Mouse (Mus musculus): Measurements from ENCODE around the gene Slc19a2. TPM values are rescaled to one million over a fixed set of nuclear protein-coding genes. Genes with fewer than 3 reads are reported as not detected.
"Not testable (repeated sequence)": the region's sequence is repeated elsewhere in the genome, so short reads cannot be mapped to it uniquely, and the experiment has no call there.

Gene Slc19a2
- polyA plus RNA-seq, 1 experiment from 2014 or later, result 26.6 TPM

DNA sequence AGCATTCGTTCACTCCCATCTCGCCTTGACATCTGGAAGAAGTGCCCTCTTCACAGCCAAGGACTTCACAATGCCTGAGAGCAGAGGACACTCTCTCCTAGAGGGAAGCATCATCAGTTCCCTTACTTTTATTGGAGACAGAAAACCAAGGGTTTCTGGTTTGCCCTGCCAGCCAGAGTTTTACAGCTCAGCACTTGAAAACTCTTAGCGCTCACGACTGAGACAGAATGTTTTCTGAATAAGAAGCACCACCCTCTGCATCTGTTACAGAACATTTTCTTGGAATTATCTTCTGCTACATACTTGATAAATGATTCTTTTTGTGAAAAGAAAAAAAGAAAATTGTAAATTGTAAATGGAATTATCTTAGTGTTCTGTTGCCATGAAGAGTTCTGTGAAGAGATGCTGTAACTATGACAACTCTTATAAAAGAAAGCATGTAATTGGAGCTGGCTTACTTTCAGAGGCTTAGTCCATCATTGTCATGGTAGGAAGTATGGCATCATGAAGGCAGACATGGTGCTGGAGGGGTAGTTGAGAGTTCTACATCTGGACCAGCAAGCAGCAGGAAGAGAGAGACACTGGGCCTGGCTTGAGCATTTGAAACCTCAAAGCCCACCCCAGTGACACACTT is 16.8 kb upstream of the Slc19a2 start:
- not testable (repeated sequence) for H3K27ac ChIP-seq; H3K4me3 ChIP-seq; ATAC-seq; H3K4me1 ChIP-seq; H3K4me2 ChIP-seq; H3K9ac ChIP-seq; H3K27me3 ChIP-seq (replicated peaks); H3K9me3 ChIP-seq (replicated peaks); H3K36me3 ChIP-seq
- WGBS (ENCODE audit: insufficient replicate concordance), result 82% methylated on average over 2 of the region's 4 CpGs

DNA sequence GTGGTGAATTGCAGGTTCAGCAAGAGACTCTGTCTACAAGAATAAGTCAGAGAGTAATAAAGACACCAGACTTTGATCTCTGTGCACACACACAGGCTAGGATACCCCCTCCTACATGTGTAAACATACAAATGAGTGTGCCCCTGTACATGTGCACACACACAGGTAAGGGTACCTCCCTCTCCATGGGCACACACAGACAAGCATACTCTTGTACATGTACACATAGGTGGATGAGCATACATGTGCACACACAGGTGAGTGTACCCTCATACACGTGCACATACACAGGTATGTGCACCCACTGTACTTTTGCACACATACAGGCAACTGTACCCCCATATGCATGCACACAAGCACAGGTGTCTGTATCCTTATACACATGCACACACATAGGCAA is 15.4 kb upstream of the Slc19a2 start:
- 41% methylated on average over 1 of the region's 1 CpGs for WGBS (ENCODE audit: insufficient replicate concordance)
- ATAC-seq, result peak; percentile 47

DNA sequence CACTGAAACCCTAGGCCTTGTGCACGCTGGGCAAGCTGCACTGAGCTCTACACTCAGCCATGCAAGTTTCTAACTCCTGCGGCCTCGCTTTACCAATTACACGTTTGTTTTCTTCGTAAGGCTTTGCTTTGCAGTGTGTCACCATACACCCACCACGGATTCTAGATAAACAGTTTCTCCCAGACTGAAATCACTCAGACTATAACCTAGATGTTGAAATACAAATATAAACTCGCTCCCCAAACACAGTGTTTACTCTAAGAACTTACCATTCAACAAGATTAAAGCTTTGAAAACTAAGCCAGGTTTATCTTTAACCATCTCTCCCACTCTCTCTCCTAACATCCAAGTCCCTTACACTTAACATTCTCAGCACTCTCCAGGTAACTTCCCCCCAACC is 13.8 kb upstream of the Slc19a2 start:
- no peaks in the 10 kb centered on the region for H3K36me3 ChIP-seq
- ATAC-seq, result peak; percentile 52; the same call in 1 of the 2 replicates

More for the DNA sequence above, 15.4 kb upstream of the Slc19a2 start:
- H3K9ac ChIP-seq, result no peak overlapping the region
- H3K4me2 ChIP-seq, result no peak overlapping the region
- H3K36me3 ChIP-seq, result no peaks in the 10 kb centered on the region
- H3K4me3 ChIP-seq, result no peak overlapping the region
- H3K4me1 ChIP-seq, result peaks cover 3% of the 10 kb centered on the region; the same call in 1 of the 2 replicates
- H3K9me3 ChIP-seq (replicated peaks), result no peaks in the 10 kb centered on the region
- H3K27ac ChIP-seq, result no peak overlapping the region
- no peaks in the 10 kb centered on the region for H3K27me3 ChIP-seq (replicated peaks)

DNA sequence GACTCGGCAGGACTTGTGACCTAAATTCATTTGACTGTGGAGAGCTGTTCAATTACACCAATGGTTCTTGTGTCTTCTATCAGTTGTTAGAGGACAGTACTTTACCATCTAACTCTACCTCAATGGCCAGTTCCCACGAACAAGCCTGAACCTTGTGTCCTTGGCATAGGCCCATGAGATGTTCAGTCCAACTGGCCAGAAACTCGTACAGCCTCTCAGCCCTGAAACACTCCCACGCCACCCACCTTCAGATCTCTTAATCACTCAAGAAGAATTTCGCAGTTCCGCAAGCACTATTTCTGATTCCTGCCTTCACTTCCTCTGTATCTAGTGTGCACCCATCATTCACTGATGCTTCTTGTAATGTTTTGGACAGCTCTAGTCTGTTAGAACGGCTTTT is 12.8 kb upstream of the Slc19a2 start:
- H3K27me3 ChIP-seq (replicated peaks), result no peaks in the 10 kb centered on the region
- no peaks in the 10 kb centered on the region for H3K36me3 ChIP-seq
- peaks cover 3% of the 10 kb centered on the region; the same call in 1 of the 2 replicates for H3K4me1 ChIP-seq
- H3K9ac ChIP-seq, result no peak overlapping the region
- WGBS (ENCODE audit: insufficient replicate concordance), result 60% methylated on average over 7 of the region's 7 CpGs
- ATAC-seq, result no peak
- H3K9me3 ChIP-seq (replicated peaks), result no peaks in the 10 kb centered on the region
- no peak overlapping the region for H3K4me3 ChIP-seq
- H3K27ac ChIP-seq, result no peak overlapping the region
- H3K4me2 ChIP-seq, result no peak overlapping the region

More for the DNA sequence above, 13.8 kb upstream of the Slc19a2 start:
- Histone ChIP-seq H3K4me1 (peaks cover 3% of the 10 kb centered on the region; the same call in 1 of the 2 replicates), H3K4me2 (no peak overlapping the region), H3K9ac (no peak overlapping the region), H3K4me3 (no peak overlapping the region), H3K27me3 (replicated peaks) (no peaks in the 10 kb centered on the region), H3K9me3 (replicated peaks) (no peaks in the 10 kb centered on the region), H3K27ac (no peak overlapping the region)
- WGBS (ENCODE audit: insufficient replicate concordance), result 63% methylated on average over 7 of the region's 7 CpGs

DNA sequence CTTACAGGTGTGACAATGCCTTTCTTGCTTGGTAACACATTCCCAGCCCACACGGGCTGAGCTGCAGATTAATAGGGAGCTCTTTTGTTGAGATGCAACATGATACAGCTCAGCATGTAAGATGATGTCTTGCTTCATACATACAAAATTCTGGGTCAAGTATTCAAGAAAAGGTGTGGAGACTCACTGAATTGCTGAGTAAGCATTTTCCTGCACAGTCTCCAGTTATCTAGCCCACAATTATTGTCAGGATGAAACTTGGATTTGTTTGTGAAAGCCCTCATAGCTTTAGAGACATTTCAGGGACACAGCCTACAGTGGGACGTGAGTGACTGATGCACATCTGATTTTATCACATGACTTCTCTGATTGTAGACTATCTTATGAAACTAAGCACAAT is 7.4 kb upstream of the Slc19a2 start:
- H3K4me3 ChIP-seq, result no peak overlapping the region
- WGBS (ENCODE audit: insufficient replicate concordance), result 51% methylated on average over 2 of the region's 2 CpGs
- no peaks in the 10 kb centered on the region for H3K4me1 ChIP-seq
- H3K27me3 ChIP-seq (replicated peaks), result no peaks in the 10 kb centered on the region
- no peaks in the 10 kb centered on the region for H3K9me3 ChIP-seq (replicated peaks)
- no peak overlapping the region for H3K4me2 ChIP-seq
- no peak overlapping the region for H3K27ac ChIP-seq
- H3K9ac ChIP-seq, result no peak overlapping the region
- no peak for ATAC-seq
- no peaks in the 10 kb centered on the region for H3K36me3 ChIP-seq

DNA sequence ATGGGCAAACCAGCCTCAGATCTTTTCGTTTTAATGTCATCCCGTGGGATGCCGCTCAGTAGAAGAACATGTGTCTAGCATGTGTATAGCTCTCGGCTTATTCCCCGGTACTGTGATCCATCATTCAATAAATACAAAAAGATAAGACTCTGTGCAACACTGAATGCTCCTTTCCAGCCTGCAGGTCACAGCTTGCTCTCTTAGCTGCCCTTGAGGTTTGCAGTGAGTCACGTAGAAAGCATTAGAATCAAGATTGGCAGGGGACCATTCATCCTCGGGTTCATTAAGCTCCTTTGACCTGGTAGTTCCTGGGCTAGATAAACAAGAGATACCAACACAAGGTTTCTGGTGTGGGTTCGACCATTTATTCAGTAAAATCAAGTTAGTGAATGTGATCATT is 6.0 kb upstream of the Slc19a2 start:
- no peak for ATAC-seq
- peaks cover 6% of the 10 kb centered on the region for H3K4me1 ChIP-seq
- 64% methylated on average over 8 of the region's 8 CpGs for WGBS (ENCODE audit: insufficient replicate concordance)
- H3K4me2 ChIP-seq, result no peak overlapping the region
- H3K9me3 ChIP-seq (replicated peaks), result no peaks in the 10 kb centered on the region
- H3K36me3 ChIP-seq, result no peaks in the 10 kb centered on the region
- no peaks in the 10 kb centered on the region for H3K27me3 ChIP-seq (replicated peaks)
- no peak overlapping the region for H3K27ac ChIP-seq
- H3K9ac ChIP-seq, result no peak overlapping the region
- no peak overlapping the region for H3K4me3 ChIP-seq

DNA sequence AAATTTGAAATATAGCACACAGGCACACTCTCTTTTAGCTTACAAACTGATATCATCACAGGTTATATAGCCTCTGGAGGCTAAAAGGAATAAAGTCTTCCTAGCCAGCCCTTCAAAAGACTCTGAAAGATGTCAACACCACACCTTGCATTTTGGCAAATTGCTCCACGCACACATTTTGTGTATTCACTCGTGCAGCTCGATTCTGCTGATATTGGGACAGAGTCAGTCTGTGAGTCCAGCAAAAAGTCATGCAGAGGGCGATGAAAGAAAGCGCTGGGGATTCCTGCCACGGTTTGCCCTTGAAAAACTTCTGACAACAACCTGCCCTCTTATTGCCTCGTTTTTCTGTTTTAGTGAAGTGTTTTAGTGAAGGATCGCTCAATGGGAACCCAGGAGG is 1.4 kb upstream of the Slc19a2 start:
- Histone ChIP-seq H3K4me1 (peaks cover 39% of the 10 kb centered on the region), H3K27me3 (replicated peaks) (no peaks in the 10 kb centered on the region), H3K27ac (peak overlapping the region; percentile 58), H3K4me2 (peak overlapping the region; percentile 62), H3K9ac (peak overlapping the region; percentile 55; the same call in 1 of the 2 replicates), H3K36me3 (no peaks in the 10 kb centered on the region), H3K9me3 (replicated peaks) (no peaks in the 10 kb centered on the region), H3K4me3 (peak overlapping the region; percentile 82)
- 54% methylated on average over 8 of the region's 8 CpGs for WGBS (ENCODE audit: insufficient replicate concordance)
- no peak for ATAC-seq

DNA sequence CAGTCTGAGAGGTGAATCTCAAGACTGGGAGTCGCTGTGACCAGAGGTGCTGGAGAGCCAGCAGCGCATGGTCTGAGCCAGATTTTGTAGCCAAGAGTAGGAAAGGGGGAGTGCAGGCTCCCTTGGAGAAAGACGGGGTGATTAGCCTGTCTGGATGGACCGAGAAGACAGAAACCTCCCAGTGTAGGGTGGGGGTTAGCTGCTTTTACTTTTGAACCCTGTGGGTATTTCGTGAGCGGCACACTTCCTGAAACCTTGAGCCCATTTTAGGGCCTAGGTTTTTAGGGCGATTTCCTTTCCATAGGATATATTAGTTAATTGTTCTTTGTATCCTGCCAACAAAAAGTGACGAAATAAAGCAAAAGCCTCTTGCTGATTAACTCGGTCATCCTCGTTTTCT is 875 bp upstream of the Slc19a2 start:
- WGBS (ENCODE audit: insufficient replicate concordance), result 18% methylated on average over 10 of the region's 10 CpGs
- H3K9me3 ChIP-seq (replicated peaks), result no peaks in the 10 kb centered on the region
- H3K4me2 ChIP-seq, result peak overlapping the region; percentile 62
- H3K4me3 ChIP-seq, result peak overlapping the region; percentile 82
- no peak for ATAC-seq
- H3K27me3 ChIP-seq (replicated peaks), result no peaks in the 10 kb centered on the region
- no peaks in the 10 kb centered on the region for H3K36me3 ChIP-seq
- peak overlapping the region; percentile 58 for H3K27ac ChIP-seq
- peak overlapping the region; percentile 59 for H3K9ac ChIP-seq
- H3K4me1 ChIP-seq, result peaks cover 44% of the 10 kb centered on the region

DNA sequence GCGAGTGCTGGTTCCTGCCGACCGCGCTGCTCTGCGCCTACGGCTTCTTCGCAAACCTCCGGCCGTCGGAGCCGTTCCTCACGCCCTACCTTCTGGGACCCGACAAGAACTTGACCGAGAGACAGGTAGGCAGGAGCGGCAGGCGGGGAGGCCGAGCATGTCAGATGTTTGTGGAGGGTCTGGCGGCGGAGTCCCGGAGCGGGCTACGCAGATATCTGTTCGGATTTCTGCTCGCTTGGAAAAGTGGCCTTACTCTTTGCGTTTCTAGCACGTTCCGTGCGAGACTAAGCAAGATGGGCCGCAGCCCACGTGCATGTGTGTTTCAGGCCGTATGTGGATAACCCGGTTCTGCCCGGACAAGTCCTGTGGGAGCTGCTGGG is 476 bp downstream of the Slc19a2 start:
- Histone ChIP-seq H3K4me2 (peak overlapping the region; percentile 76), H3K4me1 (peaks cover 54% of the 10 kb centered on the region), H3K9me3 (replicated peaks) (no peaks in the 10 kb centered on the region), H3K9ac (peak overlapping the region; percentile 89), H3K27ac (peak overlapping the region; percentile 79), H3K27me3 (replicated peaks) (no peaks in the 10 kb centered on the region), H3K4me3 (peak overlapping the region; percentile 82), H3K36me3 (no peaks in the 10 kb centered on the region)
- ATAC-seq, result no peak
- WGBS (ENCODE audit: insufficient replicate concordance), result under 1% methylated on average over 33 of the region's 33 CpGs

DNA sequence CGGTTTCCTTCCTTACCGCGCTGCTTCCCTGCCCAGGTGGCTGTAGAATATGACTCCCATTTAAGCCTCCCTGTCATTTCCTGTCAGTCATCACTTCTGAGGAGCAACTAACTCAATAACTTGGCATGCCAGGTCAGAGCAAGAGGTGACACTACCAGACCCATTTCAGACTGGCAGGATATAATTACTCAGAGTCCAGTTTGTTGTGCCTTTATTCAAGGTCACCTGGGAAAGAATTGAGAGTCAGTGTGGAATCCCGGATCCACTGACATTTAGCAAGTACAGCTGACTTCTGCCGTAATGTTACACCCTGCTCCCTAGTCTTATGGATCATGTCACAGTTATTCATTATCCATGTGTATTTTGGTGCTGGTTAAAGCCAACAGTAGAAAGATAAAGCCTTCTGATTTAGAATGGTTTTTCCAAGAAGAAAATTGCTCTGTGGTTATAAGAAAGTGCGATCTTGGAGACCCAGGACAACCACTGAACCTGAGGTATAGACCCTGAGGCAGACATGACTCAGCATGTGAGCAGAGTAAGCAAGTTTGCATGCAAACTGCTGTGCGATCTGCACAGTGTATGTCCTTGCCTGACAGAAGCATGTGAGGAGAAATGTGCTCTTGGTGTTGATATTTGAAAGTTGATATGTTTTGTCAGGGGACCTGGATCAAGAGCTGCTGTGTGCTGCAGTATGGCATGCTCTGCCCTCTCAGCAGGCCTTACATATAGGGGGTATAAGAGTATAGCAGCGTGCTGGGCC is 1.7 kb downstream of the Slc19a2 start:
- ATAC-seq, result peak; percentile 38
- Histone ChIP-seq H3K9me3 (replicated peaks) (no peaks in the 10 kb centered on the region), H3K4me1 (peaks cover 65% of the 10 kb centered on the region), H3K4me3 (peak overlapping the region; percentile 82), H3K9ac (peak overlapping the region; percentile 89), H3K27ac (peak overlapping the region; percentile 62), H3K27me3 (replicated peaks) (no peaks in the 10 kb centered on the region), H3K36me3 (no peaks in the 10 kb centered on the region), H3K4me2 (peak overlapping the region; percentile 76)
- WGBS (ENCODE audit: insufficient replicate concordance), result 48% methylated on average over 8 of the region's 8 CpGs

DNA sequence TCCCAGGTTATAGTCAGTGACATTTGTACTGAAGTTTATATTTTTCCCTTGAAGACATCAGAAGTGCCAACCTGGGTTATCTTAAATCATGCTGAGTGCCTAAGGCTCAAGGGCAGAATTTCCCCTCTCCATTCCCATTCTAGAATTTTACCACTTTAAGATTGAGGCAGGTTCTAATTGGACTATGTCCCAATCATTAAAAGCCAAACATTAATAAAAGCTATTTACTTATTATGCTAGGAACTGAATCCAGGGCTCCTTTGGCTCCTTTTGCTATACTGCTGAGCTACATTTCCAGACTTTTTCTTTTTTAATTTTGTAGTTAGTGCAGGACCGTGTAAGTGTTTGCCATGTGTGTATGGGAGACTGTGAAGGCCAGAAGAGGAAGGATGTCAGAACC is 2.6 kb downstream of the Slc19a2 start:
- H3K9ac ChIP-seq, result no peak overlapping the region
- H3K4me3 ChIP-seq, result peak overlapping the region; percentile 82; the same call in 1 of the 2 replicates
- H3K36me3 ChIP-seq, result peaks cover 2% of the 10 kb centered on the region; the same call in 1 of the 2 replicates
- no peaks in the 10 kb centered on the region for H3K9me3 ChIP-seq (replicated peaks)
- peaks cover 65% of the 10 kb centered on the region for H3K4me1 ChIP-seq
- no peaks in the 10 kb centered on the region for H3K27me3 ChIP-seq (replicated peaks)
- H3K27ac ChIP-seq, result no peak overlapping the region
- 75% methylated on average over 1 of the region's 1 CpGs for whole genome bisulfite sequencing (ENCODE audit: insufficient replicate concordance)
- no peak for ATAC-seq
- peak overlapping the region; percentile 76 for H3K4me2 ChIP-seq

DNA sequence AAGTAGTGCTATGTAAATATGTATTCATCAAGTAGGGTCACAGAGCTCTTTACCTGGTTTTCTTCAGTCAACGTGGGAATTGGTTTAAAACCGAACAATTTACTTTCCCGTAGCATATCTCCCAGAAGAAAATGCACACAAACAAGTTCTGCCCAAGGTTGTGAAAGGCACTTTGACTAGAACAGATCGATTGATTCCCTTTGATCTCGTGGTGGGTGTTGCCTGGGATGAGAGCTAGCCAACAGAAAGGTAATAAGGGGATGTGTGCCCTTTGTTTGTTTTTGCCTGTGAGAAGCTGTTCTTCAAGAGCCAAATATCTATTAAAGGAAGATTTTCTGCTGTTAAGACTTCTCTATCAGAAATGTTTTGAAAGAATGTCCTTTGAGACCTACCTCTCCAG is 3.7 kb downstream of the Slc19a2 start:
- H3K9ac ChIP-seq, result no peak overlapping the region
- no peaks in the 10 kb centered on the region for H3K27me3 ChIP-seq (replicated peaks)
- WGBS (ENCODE audit: insufficient replicate concordance), result 66% methylated on average over 5 of the region's 5 CpGs
- H3K9me3 ChIP-seq (replicated peaks), result no peaks in the 10 kb centered on the region
- peaks cover 62% of the 10 kb centered on the region for H3K4me1 ChIP-seq
- no peak overlapping the region for H3K27ac ChIP-seq
- ATAC-seq, result no peak
- no peak overlapping the region for H3K4me3 ChIP-seq
- 0 out of 2 replicates have a peak overlapping the region, but pooled peaks have one; percentile 6 for H3K4me2 ChIP-seq
- peaks cover 13% of the 10 kb centered on the region for H3K36me3 ChIP-seq

All from liver, embryonic 12.5 days (tissue).